Mouse (Mus musculus) CH12.LX (cell line): ENCODE measurements around the gene Dscaml1. TPM values are rescaled to one million over a fixed set of nuclear protein-coding genes. Genes with fewer than 3 reads are reported as not detected.

Experiments
- DNase-seq: peaks from one replicate; pipeline ENCODE4 v3.0.0-alpha.2; 2013; ENCODE audit errors: extremely low read depth
- H3K27ac ChIP-seq: 2 replicates; pipeline ENCODE4 v1.5.1; 2012; ENCODE audit warnings: low read depth, mild to moderate bottlenecking, control low read depth, moderate library complexity; ENCODE audit not compliant: insufficient read depth
- H3K27me3 ChIP-seq: replicated peaks from 2 replicates; pipeline ENCODE3; 2012; ENCODE audit warnings: inconsistent platforms
- H3K36me3 ChIP-seq, 2 experiments: replicated peaks in 1 of 2; 2 replicates each; pipeline versions ENCODE3 to v1.6.1; 2012; ENCODE audit warnings: inconsistent platforms in 1 of 2, low read length in 1 of 2, mild to moderate bottlenecking in 1 of 2, mixed read lengths in 1 of 2, moderate library complexity in 1 of 2; ENCODE audit not compliant: control insufficient read depth in 1 of 2, insufficient read depth in 1 of 2
- H3K4me1 ChIP-seq, 2 experiments: 2 replicates each; pipeline ENCODE4 v1.6.1; 2012; ENCODE audit warnings: inconsistent platforms in 1 of 2, moderate library complexity in 1 of 2; ENCODE audit not compliant: insufficient read depth in 2 of 2, control insufficient read depth in 1 of 2
- H3K4me2 ChIP-seq: 2 replicates; pipeline ENCODE4 v1.6.1; 2012; ENCODE audit warnings: low read depth, mild to moderate bottlenecking, control low read depth; ENCODE audit not compliant: poor library complexity, insufficient read depth, severe bottlenecking
- H3K4me3 ChIP-seq, 3 experiments: fragments of 150-350 bp in 1 of 3; sonication (generic) in 1 of 3; replicated peaks in 1 of 3; 2 replicates each; pipeline versions ENCODE3 to v1.5.1; 2011 to 2012; ENCODE audit warnings: low read depth in 2 of 3, low read length in 2 of 3, mild to moderate bottlenecking in 2 of 3, moderate library complexity in 2 of 3, control low read depth in 1 of 3, improper control_type of control experiment in 1 of 3, inconsistent platforms in 1 of 3, mixed read lengths in 1 of 3; ENCODE audit not compliant: poor library complexity in 1 of 3
- H3K79me2 ChIP-seq: replicated peaks from 2 replicates; pipeline ENCODE4 v1.6.1; 2012; ENCODE audit warnings: mild to moderate bottlenecking, moderate library complexity; ENCODE audit not compliant: control insufficient read depth, poor library complexity, insufficient read depth, severe bottlenecking; ENCODE audit errors: extremely low read depth
- H3K9ac ChIP-seq: 2 replicates; pipeline ENCODE4 v1.6.1; 2012; ENCODE audit warnings: low read depth, mild to moderate bottlenecking, control low read depth, moderate library complexity; ENCODE audit not compliant: insufficient read depth
- H3K9me3 ChIP-seq: replicated peaks from 2 replicates; pipeline ENCODE3; 2012; ENCODE audit warnings: low read length, inconsistent platforms, mixed read lengths
- CHD1 ChIP-seq: IDR thresholded peaks from 2 replicates; pipeline ENCODE4 v1.6.1; 2012; ENCODE audit warnings: low read depth, low read length, improper control_type of control experiment, inconsistent platforms
- CTCF ChIP-seq, 2 experiments: IDR thresholded peaks in 1 of 2; conservative IDR thresholded peaks in 1 of 2; 2 replicates each; pipeline ENCODE4 v1.5.1; 2011 to 2012; ENCODE audit warnings: low read depth in 2 of 2, low read length in 2 of 2, improper control_type of control experiment in 1 of 2, inconsistent platforms in 1 of 2, mild to moderate bottlenecking in 1 of 2, moderate library complexity in 1 of 2
- E2F4 ChIP-seq: IDR thresholded peaks from 2 replicates; pipeline ENCODE4 v1.6.1; 2011; ENCODE audit warnings: low read depth, low read length, improper control_type of control experiment; ENCODE audit not compliant: insufficient replicate concordance
- EP300 ChIP-seq: IDR thresholded peaks from 2 replicates; pipeline ENCODE4 v1.6.1; 2011; ENCODE audit warnings: low read length, improper control_type of control experiment
- ETS1 ChIP-seq: conservative IDR thresholded peaks from 2 replicates; pipeline ENCODE4 v1.6.1; 2012; ENCODE audit warnings: low read depth, mild to moderate bottlenecking, inconsistent platforms, low read length, improper control_type of control experiment, moderate library complexity
- KAT2A ChIP-seq: IDR thresholded peaks from 2 replicates; pipeline ENCODE4 v1.6.1; 2012; ENCODE audit warnings: low read length, improper control_type of control experiment, inconsistent platforms; ENCODE audit not compliant: insufficient replicate concordance
- MAZ ChIP-seq: IDR thresholded peaks from 2 replicates; pipeline ENCODE4 v1.6.1; 2012; ENCODE audit warnings: low read depth, mild to moderate bottlenecking, inconsistent platforms, low read length, improper control_type of control experiment, moderate library complexity
- MEF2A ChIP-seq: IDR thresholded peaks from 2 replicates; pipeline ENCODE4 v1.6.1; 2014; ENCODE audit warnings: low read depth, mild to moderate bottlenecking, inconsistent platforms, low read length, improper control_type of control experiment, borderline replicate concordance
- MYC ChIP-seq: IDR thresholded peaks from 2 replicates; pipeline ENCODE4 v1.6.1; 2011; ENCODE audit warnings: low read depth, mild to moderate bottlenecking, improper control_type of control experiment, low read length
- NRF1 ChIP-seq: IDR thresholded peaks from 2 replicates; pipeline ENCODE4 v1.6.1; 2014; ENCODE audit warnings: low read depth, mild to moderate bottlenecking, inconsistent platforms, low read length, improper control_type of control experiment, moderate library complexity
- POLR2AphosphoS2 ChIP-seq: IDR thresholded peaks from 2 replicates; pipeline ENCODE4 v1.6.1; 2011; ENCODE audit warnings: low read depth, low read length, improper control_type of control experiment
- RAD21 ChIP-seq: IDR thresholded peaks from 2 replicates; pipeline ENCODE4 v1.6.1; 2011; ENCODE audit warnings: low read depth, mild to moderate bottlenecking, low read length, improper control_type of control experiment, moderate library complexity
- SMC3 ChIP-seq: IDR thresholded peaks from 2 replicates; pipeline ENCODE4 v1.6.1; 2011; ENCODE audit warnings: low read depth, low read length, improper control_type of control experiment
- TBP ChIP-seq: conservative IDR thresholded peaks from 2 replicates; pipeline ENCODE4 v1.6.1; 2011; ENCODE audit warnings: low read depth, low read length, improper control_type of control experiment
- USF2 ChIP-seq: conservative IDR thresholded peaks from 2 replicates; pipeline ENCODE4 v1.6.1; 2011; ENCODE audit warnings: low read depth, low read length, improper control_type of control experiment
- ZC3H11A ChIP-seq: IDR thresholded peaks from 2 replicates; pipeline ENCODE4 v1.6.1; 2012; ENCODE audit warnings: low read depth, mild to moderate bottlenecking, inconsistent platforms, low read length, improper control_type of control experiment
- ZMIZ1 ChIP-seq: IDR thresholded peaks from 2 replicates; pipeline ENCODE4 v1.6.1; 2012; ENCODE audit warnings: low read depth, mild to moderate bottlenecking, inconsistent platforms, low read length, improper control_type of control experiment
- ZNF384 ChIP-seq: IDR thresholded peaks from 2 replicates; pipeline ENCODE4 v1.6.1; 2012; ENCODE audit warnings: low read depth, low read length, improper control_type of control experiment, inconsistent platforms
- dilution Hi-C: fragments of 300-500 bp; cut with MboI; formaldehyde crosslinking; loops from 2 replicates; pipeline ENCODE4 v1.14.3; 2020; ENCODE audit warnings: low sequenced_read_pairs; ENCODE audit not compliant: extremely low pct_unique_long_range_greater_than_20kb, extremely low pct_ligation_motif_present
- in situ Hi-C: fragments of 300-500 bp; cut with MboI; formaldehyde crosslinking; loops from 3 replicates; pipeline ENCODE4 v1.14.3; 2019; ENCODE audit warnings: low sequenced_read_pairs, low pct_ligation_motif_present, low pct_unique_long_range_greater_than_20kb, mixed read lengths
- polyA plus RNA-seq: library from polyadenylated mRNA; unstranded; fragments of >175 nt; gene quantifications from 2 replicates; pipeline ENCODE4 v1.2.1, GENCODE M21; 2012; ENCODE audit warnings: low read depth; ENCODE audit not compliant: insufficient read length
- total RNA-seq, 2 experiments: library from RNA; depleted of rRNA; stranded (reverse); fragments of 300-350 nt in 1 of 2; fragments of >200 nt in 1 of 2; gene quantifications; 2 replicates each; pipeline ENCODE4 v1.2.3; 2012 to 2014

Gene Dscaml1
- total and polyA plus RNA-seq, 3 experiments: not detected

DNA sequence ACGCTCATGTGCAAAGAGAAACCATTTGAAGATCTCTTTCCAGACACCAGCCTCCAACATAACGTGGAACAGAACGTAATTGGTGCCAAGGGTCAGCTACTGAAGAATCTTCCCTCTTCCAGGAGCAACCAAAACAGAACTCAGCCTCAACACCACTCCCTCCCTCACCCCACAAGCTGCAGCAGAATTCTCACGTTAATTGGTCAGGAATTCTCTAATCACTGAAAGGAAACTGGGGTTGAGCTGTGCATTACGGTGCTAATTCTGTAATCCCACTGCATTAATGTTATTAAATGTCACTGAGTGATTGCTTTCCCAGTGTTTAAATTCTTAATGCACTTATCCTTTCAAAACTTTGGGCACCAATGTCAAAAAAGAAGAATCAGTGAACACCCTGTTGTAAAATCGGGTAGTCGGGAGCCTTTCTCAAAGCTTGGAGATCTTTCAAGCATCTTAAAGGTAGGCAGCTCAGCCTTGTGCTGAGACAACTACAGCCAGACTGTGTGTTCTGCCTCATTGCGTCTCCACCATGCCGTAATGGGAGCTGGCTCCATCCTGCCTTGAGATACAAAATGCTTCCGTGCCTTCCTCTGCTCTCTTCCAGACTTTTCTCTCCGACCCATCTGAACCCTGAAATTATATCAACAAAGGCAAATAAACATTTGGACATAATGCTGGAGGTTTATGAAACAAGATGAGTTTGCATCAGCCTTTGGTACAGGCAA lies 184.1 kb downstream of the Dscaml1 start:
- no peak for DNase-seq
- H3K79me2 ChIP-seq: no peaks in the 10 kb centered on the region
- no peak overlapping the region for H3K4me3 ChIP-seq
- dilution Hi-C loops (no loop called here), in situ Hi-C loops (loop anchor here (10.0 kb wide), 1 partner anchor 114 kb away; no protein-coding TSS in a partner anchor)
- H3K4me2 ChIP-seq: no peak overlapping the region
- no peaks in the 10 kb centered on the region; a peak in 1 of 4 replicates for H3K4me1 ChIP-seq
- H3K9ac ChIP-seq: no peak overlapping the region
- no peak for TF ChIP-seq POLR2AphosphoS2
- no peak for TF ChIP-seq RAD21
- TF ChIP-seq E2F4: no peak
- TF ChIP-seq ZC3H11A: no peak
- TF ChIP-seq CHD1: no peak
- TF ChIP-seq NRF1: no peak
- TF ChIP-seq ZNF384: no peak
- no peak for TF ChIP-seq EP300
- no peak for TF ChIP-seq KAT2A
- TF ChIP-seq MEF2A: no peak
- no peak for TF ChIP-seq ETS1
- no peak for TF ChIP-seq USF2
- TF ChIP-seq SMC3: no peak
- no peak for TF ChIP-seq ZMIZ1
- TF ChIP-seq TBP: no peak
- TF ChIP-seq, all 38 proteins: peak for 0
- Histone ChIP-seq H3K36me3 (no peaks in the 10 kb centered on the region), H3K27me3 (peaks cover 89% of the 10 kb centered on the region), H3K9me3 (no peaks in the 10 kb centered on the region), H3K27ac (no peak overlapping the region)

DNA sequence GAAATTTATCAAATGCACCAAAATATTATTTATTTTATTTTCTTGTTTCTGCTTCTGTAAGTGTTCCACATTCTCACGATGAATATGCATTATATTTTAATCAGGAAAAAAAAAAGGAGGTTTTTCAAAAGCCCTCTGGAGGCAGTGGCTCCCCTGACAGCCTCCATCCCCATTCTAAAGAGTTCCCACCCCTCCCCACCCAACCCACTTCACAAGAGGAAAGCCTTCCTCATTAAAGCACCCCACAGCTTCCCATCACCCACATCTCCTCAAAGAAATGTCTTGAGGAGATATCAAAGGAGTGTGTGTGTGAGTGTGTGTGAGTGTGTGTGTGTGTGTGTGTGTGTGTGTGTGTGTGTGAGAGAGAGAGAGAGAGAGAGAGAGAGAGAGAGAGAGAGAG lies 188.2 kb downstream of the Dscaml1 start:
- in situ Hi-C loops: loop anchor here (10.0 kb wide), 1 partner anchor 110 kb away; no protein-coding TSS in a partner anchor

More for the DNA sequence above, 188.2 kb downstream of the Dscaml1 start:
- Histone ChIP-seq H3K4me1 (no peaks in the 10 kb centered on the region; a peak in 1 of 4 replicates), H3K27me3 (peaks cover 90% of the 10 kb centered on the region), H3K4me3 (no peak overlapping the region), H3K36me3 (no peaks in the 10 kb centered on the region), H3K79me2 (no peaks in the 10 kb centered on the region), H3K9me3 (no peaks in the 10 kb centered on the region), H3K9ac (no peak overlapping the region), H3K27ac (no peak overlapping the region), H3K4me2 (no peak overlapping the region)
- dilution Hi-C loops: no loop called here
- TF ChIP-seq USF2 (no peak), CTCF (conservative IDR thresholded peaks at IDR 0.05 in 1 of 2, IDR thresholded peaks at IDR 0.05 in 1 of 2; ENCODE audit: low read depth in 2 of 2, low read length in 2 of 2) (no peak), MAZ (no peak), MYC (no peak)
- no peak for DNase-seq
